8 mouse cellular contexts compared by ENCODE assay signal in the genomic region with DNA sequence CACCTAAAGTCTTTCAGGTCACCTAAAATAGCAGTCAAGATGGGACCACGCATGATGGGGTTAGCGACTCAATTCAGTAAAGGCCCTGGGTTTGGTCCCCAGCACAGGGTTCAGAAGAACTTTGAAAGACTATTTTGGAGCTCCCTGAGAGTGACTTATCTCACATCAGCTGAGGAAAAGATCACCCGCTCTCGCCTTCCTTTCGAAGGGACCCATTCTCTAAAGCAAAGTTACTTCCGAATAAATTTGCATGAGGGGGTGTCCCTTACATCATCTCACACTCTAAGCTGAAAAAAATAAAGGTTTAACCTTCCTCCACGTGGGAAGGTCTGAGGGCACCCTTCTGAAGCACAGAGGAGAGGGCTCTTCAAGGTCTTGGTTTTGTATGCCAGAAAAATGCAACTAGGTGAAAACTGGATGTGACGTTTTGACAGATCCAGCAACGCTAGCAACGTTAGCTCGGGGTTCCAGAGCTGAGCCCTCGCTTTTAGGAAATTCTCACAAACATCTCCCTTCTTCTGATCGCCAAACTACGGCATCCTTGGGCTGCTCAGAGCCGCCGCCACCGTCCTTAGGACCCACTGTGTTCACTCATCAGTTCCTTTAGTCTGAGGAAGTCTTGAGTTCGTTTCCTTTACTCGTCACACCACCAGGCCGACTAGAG. TPM values are rescaled to one million over a fixed set of nuclear protein-coding genes. Genes with fewer than 3 reads are reported as not detected.
A peak's percentile ranks its signal among the peaks of the same experiment; 100 is the strongest.
DNase-seq lines count a peak whose midpoint lies in the region; ATAC-seq and TF ChIP-seq lines count a peak whose summit lies in the region.

No protein-coding gene starts in this region.

- TF ChIP-seq POLR2A in heart, adult 2 months (IDR thresholded peaks at IDR 0.05; ENCODE audit: insufficient read depth, low read depth, low read length), result no peak

- no peaks in the 10 kb centered on the region for H3K36me3 ChIP-seq in heart, adult 2 months (ENCODE audit: control insufficient read depth, insufficient read depth, low read length)
- no peaks in the 10 kb centered on the region for H3K36me3 ChIP-seq in hindbrain, embryonic 14.5 days (replicated peaks; ENCODE audit: control insufficient read depth, insufficient read depth)
- H3K36me3 ChIP-seq in midbrain, embryonic 12.5 days, result no peaks in the 10 kb centered on the region

- TF ChIP-seq CTCF in heart, adult 2 months (IDR thresholded peaks at IDR 0.05), result no peak

- TF ChIP-seq EP300 in heart, adult 2 months (IDR thresholded peaks at IDR 0.05; ENCODE audit: insufficient read depth, low read depth, low read length), result no peak

- H3K27me3 ChIP-seq in heart, adult 2 months (ENCODE audit: control insufficient read depth, insufficient read depth, low read length), result peaks cover 11% of the 10 kb centered on the region
- H3K27me3 ChIP-seq in hindbrain, embryonic 14.5 days (ENCODE audit: control insufficient read depth, insufficient read depth, low read length), result peaks cover 50% of the 10 kb centered on the region
- peaks cover 51% of the 10 kb centered on the region for H3K27me3 ChIP-seq in midbrain, embryonic 12.5 days

- WGBS in heart, adult 2 months, result 20% methylated on average over 20 of the region's 20 CpGs
- 20% methylated on average over 20 of the region's 20 CpGs for WGBS in hindbrain, embryonic 14.5 days
- WGBS in midbrain, embryonic 12.5 days, result 20% methylated on average over 20 of the region's 20 CpGs

- no peak overlapping the region for H3K9ac ChIP-seq in heart, adult 2 months (ENCODE audit: low read depth, low read length)
- H3K9ac ChIP-seq in hindbrain, embryonic 14.5 days, result peak overlapping the region; percentile 70
- H3K9ac ChIP-seq in midbrain, embryonic 12.5 days (replicated peaks), result peak overlapping the region; percentile 67; the same call in 1 of the 2 replicates

- H3K9me3 ChIP-seq in hindbrain, embryonic 14.5 days (ENCODE audit: control insufficient read depth, low read length), result no peaks in the 10 kb centered on the region
- no peaks in the 10 kb centered on the region for H3K9me3 ChIP-seq in midbrain, embryonic 12.5 days

- peak overlapping the region; percentile 76 for H3K4me3 ChIP-seq in heart, adult 2 months
- H3K4me3 ChIP-seq in hindbrain, embryonic 14.5 days (replicated peaks; ENCODE audit: low read length), result peak overlapping the region; percentile 80
- peak overlapping the region; percentile 81 for H3K4me3 ChIP-seq in midbrain, embryonic 12.5 days

- no peak overlapping the region for H3K27ac ChIP-seq in heart, adult 2 months
- peak overlapping the region; percentile 90; the same call in 1 of the 2 replicates for H3K27ac ChIP-seq in hindbrain, embryonic 14.5 days
- H3K27ac ChIP-seq in midbrain, embryonic 12.5 days (replicated peaks), result no peak overlapping the region

- DNase-seq in heart, adult 2 months, result peak in 1 of 2 experiments; percentile 19
- no peak for DNase-seq in heart, postnatal 14 days
- peak; percentile 8 for DNase-seq in MEL-GATA-1-ER (ENCODE audit: extremely low read depth, low read depth)
- no peak for DNase-seq in hindbrain, embryonic 14.5 days (ENCODE audit: low spot score)
- peak; percentile 32 to 42 for DNase-seq in thymus, postnatal 36 days
- DNase-seq in left cerebral cortex, adult 11 months (ENCODE audit: low spot score), result no peak
- no peak for DNase-seq in frontal cortex, postnatal 10 days (ENCODE audit: low spot score in 2 of 2)

- 0 out of 2 replicates have a peak, but pooled peaks cover 3% of the 10 kb centered on the region for H3K4me1 ChIP-seq in heart, adult 2 months (ENCODE audit: control insufficient read depth, insufficient read depth, low read length)
- H3K4me1 ChIP-seq in hindbrain, embryonic 14.5 days (replicated peaks; ENCODE audit: control insufficient read depth, insufficient read depth, low read length), result peaks cover 4% of the 10 kb centered on the region
- H3K4me1 ChIP-seq in midbrain, embryonic 12.5 days, result peaks cover 8% of the 10 kb centered on the region

- ATAC-seq in hindbrain, embryonic 14.5 days (ENCODE audit: low FRiP score), result no peak
- ATAC-seq in midbrain, embryonic 12.5 days (ENCODE audit: low FRiP score, low read depth), result 0 out of 2 replicates have a peak, but pooled peaks have one; percentile 3

- H3K79me2 ChIP-seq in heart, adult 2 months (replicated peaks; ENCODE audit: control insufficient read depth, insufficient read depth, low read length), result no peaks in the 10 kb centered on the region

- intact Hi-C loops in heart, adult 2 months (cut with DNase I), result loop anchor here (2.0 kb wide), 1 partner anchor 46 kb away; no protein-coding TSS in a partner anchor
- intact Hi-C loops in heart, postnatal 14 days (cut with DNase I), result no loop called here

- H3K4me2 ChIP-seq in hindbrain, embryonic 14.5 days (replicated peaks), result peak overlapping the region; percentile 79
- peak overlapping the region; percentile 84 for H3K4me2 ChIP-seq in midbrain, embryonic 12.5 days (replicated peaks)

RNA-seq across cellular contexts. Expression of a gene that starts 0.5 kb away (rescaled TPM):
- total RNA-seq in heart, adult 2 months (2021), result not detected
- 0.23 TPM in 1 of 2 replicates, not detected in the other for polyA plus RNA-seq in heart, adult 2 months (2012; rRNA removed)
- total RNA-seq in heart, postnatal 14 days (2021), result not detected
- polyA plus RNA-seq in hindbrain, embryonic 14.5 days (2014; fragmentation: Nextera tagmentation; extraction: Ambion mirVana), result not detected in 2 replicates
- polyA plus RNA-seq in midbrain, embryonic 12.5 days (2016; fragmentation: Nextera tagmentation; extraction: Ambion mirVana), result 0.37 TPM in 1 of 2 replicates, not detected in the other

RNA-seq across cellular contexts. Expression of a gene that starts 4.6 kb away (rescaled TPM):
- 1 to 10 TPM in 1 of 2 experiments, under 1 TPM in 1; 0.94 to 1.5 TPM for total RNA-seq in heart, adult 2 months (2021)
- 0.61 and 1.5 TPM in 2 replicates for polyA plus RNA-seq in heart, adult 2 months (2012; rRNA removed)
- total RNA-seq in heart, postnatal 14 days (2021), result 1 to 10 TPM in 1 of 2 experiments, under 1 TPM in 1; 0.81 to 5.4 TPM
- 0.24 and 0.33 TPM in 2 replicates for polyA plus RNA-seq in hindbrain, embryonic 14.5 days (2014; fragmentation: Nextera tagmentation; extraction: Ambion mirVana)
- polyA plus RNA-seq in midbrain, embryonic 12.5 days (2016; fragmentation: Nextera tagmentation; extraction: Ambion mirVana), result 0.27 TPM in 1 of 2 replicates, not detected in the other

RNA-seq across cellular contexts. Expression of a gene that starts 36.7 kb away (rescaled TPM):
- 10 to 100 TPM; 40.2 to 40.9 TPM for total RNA-seq in heart, adult 2 months (2021)
- 61.2 and 63.8 TPM in 2 replicates for polyA plus RNA-seq in heart, adult 2 months (2012; rRNA removed)
- 10 to 100 TPM; 35.0 to 37.1 TPM for total RNA-seq in heart, postnatal 14 days (2021)
- 14.9 and 17.3 TPM in 2 replicates for polyA plus RNA-seq in hindbrain, embryonic 14.5 days (2014; fragmentation: Nextera tagmentation; extraction: Ambion mirVana)
- polyA plus RNA-seq in midbrain, embryonic 12.5 days (2016; fragmentation: Nextera tagmentation; extraction: Ambion mirVana), result 67.1 and 73.1 TPM in 2 replicates

RNA-seq across cellular contexts. Expression of a gene that starts 47.6 kb away (rescaled TPM):
- total RNA-seq in heart, adult 2 months (2021), result not detected
- not detected in 2 replicates for polyA plus RNA-seq in heart, adult 2 months (2012; rRNA removed)
- not detected for total RNA-seq in heart, postnatal 14 days (2021)
- polyA plus RNA-seq in hindbrain, embryonic 14.5 days (2014; fragmentation: Nextera tagmentation; extraction: Ambion mirVana), result not detected in 2 replicates
- not detected in 2 replicates for polyA plus RNA-seq in midbrain, embryonic 12.5 days (2016; fragmentation: Nextera tagmentation; extraction: Ambion mirVana)

Comparison
In these comparisons a context has a peak if more than half of its experiments do, and no peak if none do; other contexts are left out.
1. DNase-seq: peak in MEL-GATA-1-ER (single experiment) and thymus, postnatal 36 days (2 of 2); none in heart, postnatal 14 days (0 of 2), hindbrain, embryonic 14.5 days (single experiment), left cerebral cortex, adult 11 months (single experiment) and frontal cortex, postnatal 10 days (0 of 2).
2. Peak in every context shown above with its lines, with median percentiles within 50 percentile points of each other: H3K4me3 ChIP-seq.